Mouse (Mus musculus) heart, embryonic 13.5 days (tissue): ENCODE results near the gene Cyp2c23. TPM values are rescaled to one million over a fixed set of nuclear protein-coding genes. Genes with fewer than 3 reads are reported as not detected.
A peak's percentile ranks its signal among the peaks of the same experiment; 100 is the strongest.

Source experiments
- ATAC-seq: fragments of 200-750 bp; cut with Nextera tagmentation; 2 replicates; pipeline ENCODE4 v1.8.0; 2017; ENCODE audit warnings: moderate TSS enrichment; ENCODE audit not compliant: insufficient number of reproducible peaks, low FRiP score, low TSS enrichment; ENCODE audit errors: extremely low read depth
- H3K27ac ChIP-seq: fragments of 300-500 bp; sonication (generic); replicated peaks from 2 replicates; pipeline ENCODE4 v1.5.1; 2015; ENCODE audit warnings: moderate library complexity, mild to moderate bottlenecking, inconsistent platforms
- H3K27me3 ChIP-seq: fragments of 300-500 bp; sonication (generic); replicated peaks from 2 replicates; pipeline ENCODE4 v1.6.1; 2015; ENCODE audit warnings: mild to moderate bottlenecking, inconsistent platforms
- H3K36me3 ChIP-seq: fragments of 300-500 bp; sonication (generic); 2 replicates; pipeline ENCODE4 v1.6.1; 2015; ENCODE audit warnings: mild to moderate bottlenecking, inconsistent platforms
- H3K4me1 ChIP-seq: fragments of 300-500 bp; sonication (generic); 2 replicates; pipeline ENCODE4 v1.6.1; 2015; ENCODE audit warnings: inconsistent platforms
- H3K4me2 ChIP-seq: fragments of 300-500 bp; sonication (generic); 2 replicates; pipeline ENCODE4 v1.6.1; 2015; ENCODE audit warnings: inconsistent platforms, mild to moderate bottlenecking, moderate library complexity
- H3K4me3 ChIP-seq: fragments of 300-500 bp; sonication (generic); 2 replicates; pipeline ENCODE4 v1.5.1; 2015; ENCODE audit warnings: moderate library complexity, mild to moderate bottlenecking, inconsistent platforms
- H3K9ac ChIP-seq: fragments of 300-500 bp; sonication (generic); 2 replicates; pipeline ENCODE4 v1.6.1; 2015; ENCODE audit warnings: inconsistent platforms, mild to moderate bottlenecking, moderate library complexity
- H3K9me3 ChIP-seq: fragments of 300-500 bp; sonication (generic); 2 replicates; pipeline ENCODE4 v1.6.1; 2016; ENCODE audit warnings: inconsistent platforms
- WGBS: fragments of 180-500 bp; shearing (Covaris S2); methylation state at CpG from one replicate; pipeline ENCODE4 v1.1.7; 2015; ENCODE audit warnings: mixed read lengths; 5-methylcytosine and 5-hydroxymethylcytosine counted together
- polyA plus RNA-seq: library from polyadenylated mRNA; unstranded; fragments of >200 nt; fragmentation: Nextera tagmentation; extraction: Ambion mirVana; gene quantifications from 2 replicates; pipeline ENCODE4 v1.2.1, GENCODE M21; 2015

The Cyp2c23 gene
- 0.15 and 0.47 TPM in 2 replicates for polyA plus RNA-seq

GRCm38 (mm10) chr19:44028972-44029371 is at the start of gene Cyp2c23:
Cyp2c23 (minus strand) TSS chr19:44029208.
- no peak within 1 kb of the TSS for H3K9ac ChIP-seq
- no peak within 1 kb of the TSS for H3K27ac ChIP-seq
- H3K4me1 ChIP-seq: peaks cover 4% of the 10 kb centered on the region; the same call in 1 of the 2 replicates
- no peak within 1 kb of the TSS for H3K4me2 ChIP-seq
- H3K4me3 ChIP-seq: no peak within 1 kb of the TSS
- 76% methylated on average over 7 of the region's 8 CpGs for WGBS
- no peaks in the 10 kb centered on the region for H3K9me3 ChIP-seq
- H3K36me3 ChIP-seq: peaks cover 4% of the 10 kb centered on the region; the same call in 1 of the 2 replicates
- ATAC-seq: no peak
- H3K27me3 ChIP-seq: no peaks in the 10 kb centered on the region

- Histone ChIP-seq H3K4me1 (no peaks in the 10 kb centered on the region), H3K9ac (no peak overlapping the region), H3K9me3 (no peaks in the 10 kb centered on the region), H3K27ac (no peak overlapping the region), H3K36me3 (peaks cover 74% of the 10 kb centered on the region), H3K27me3 (no peaks in the 10 kb centered on the region), H3K4me3 (no peak overlapping the region), H3K4me2 (no peak overlapping the region)
- 82% methylated on average over 4 of the region's 4 CpGs for WGBS
- ATAC-seq: no peak
Measured at GRCm38 (mm10) chr19:44077024-44077423, 48.0 kb upstream of the Cyp2c23 start.

GRCm38 (mm10) chr19:44076457-44076856 is 47.4 kb upstream of the Cyp2c23 start:
- no peaks in the 10 kb centered on the region for H3K9me3 ChIP-seq
- no peak overlapping the region for H3K27ac ChIP-seq
- H3K4me3 ChIP-seq: no peak overlapping the region
- H3K4me1 ChIP-seq: no peaks in the 10 kb centered on the region
- H3K36me3 ChIP-seq: peaks cover 70% of the 10 kb centered on the region
- no peaks in the 10 kb centered on the region for H3K27me3 ChIP-seq
- 85% methylated on average over 9 of the region's 9 CpGs for whole genome bisulfite sequencing
- H3K9ac ChIP-seq: no peak overlapping the region
- ATAC-seq: no peak
- H3K4me2 ChIP-seq: no peak overlapping the region

- Histone ChIP-seq H3K9me3 (no peaks in the 10 kb centered on the region), H3K4me2 (no peak overlapping the region), H3K27ac (no peak overlapping the region), H3K36me3 (peaks cover 59% of the 10 kb centered on the region), H3K4me1 (peaks cover 2% of the 10 kb centered on the region; the same call in 1 of the 2 replicates), H3K4me3 (no peak overlapping the region), H3K27me3 (no peaks in the 10 kb centered on the region), H3K9ac (no peak overlapping the region)
- 75% methylated on average over 11 of the region's 11 CpGs for WGBS
- no peak for ATAC-seq
Measured at GRCm38 (mm10) chr19:44074986-44075385, 46.0 kb upstream of the Cyp2c23 start.

- 64% methylated on average over 5 of the region's 5 CpGs for WGBS
Measured at GRCm38 (mm10) chr19:44071166-44071565, 42.2 kb upstream of the Cyp2c23 start.

GRCm38 (mm10) chr19:44069914-44070232 is 40.9 kb upstream of the Cyp2c23 start:
- peaks cover 15% of the 10 kb centered on the region for H3K4me1 ChIP-seq
- ATAC-seq: no peak
- WGBS: 11% methylated on average over 4 of the region's 4 CpGs
- peak overlapping the region; percentile 96 for H3K4me2 ChIP-seq
- peak overlapping the region; percentile 46 for H3K27ac ChIP-seq
- H3K9ac ChIP-seq: peak overlapping the region; percentile 90
- H3K9me3 ChIP-seq: no peaks in the 10 kb centered on the region
- no peaks in the 10 kb centered on the region for H3K27me3 ChIP-seq
- peak overlapping the region; percentile 85 for H3K4me3 ChIP-seq
- H3K36me3 ChIP-seq: peaks cover 23% of the 10 kb centered on the region

More at GRCm38 (mm10) chr19:44071166-44071565, 42.2 kb upstream of the Cyp2c23 start:
- no peak overlapping the region for H3K4me3 ChIP-seq
- H3K4me1 ChIP-seq: peaks cover 15% of the 10 kb centered on the region
- no peak overlapping the region for H3K27ac ChIP-seq
- H3K9ac ChIP-seq: no peak overlapping the region
- H3K36me3 ChIP-seq: peaks cover 31% of the 10 kb centered on the region
- no peak for ATAC-seq
- H3K27me3 ChIP-seq: no peaks in the 10 kb centered on the region
- H3K4me2 ChIP-seq: no peak overlapping the region
- H3K9me3 ChIP-seq: no peaks in the 10 kb centered on the region

GRCm38 (mm10) chr19:44069121-44069913 is 40.3 kb upstream of the Cyp2c23 start, which contains the start of gene Erlin1:
Erlin1 (minus strand) TSS chr19:44069785.
- under 1% methylated on average over 74 of the region's 75 CpGs for WGBS
- peaks cover 27% of the 10 kb centered on the region for H3K36me3 ChIP-seq
- H3K9me3 ChIP-seq: no peaks in the 10 kb centered on the region
- H3K27me3 ChIP-seq: no peaks in the 10 kb centered on the region
- peak within 1 kb of the TSS; percentile 46 for H3K27ac ChIP-seq
- peak within 1 kb of the TSS; percentile 90 for H3K9ac ChIP-seq
- H3K4me2 ChIP-seq: peak within 1 kb of the TSS; percentile 96
- H3K4me3 ChIP-seq: peak within 1 kb of the TSS; percentile 85
- H3K4me1 ChIP-seq: peaks cover 15% of the 10 kb centered on the region
- peak; percentile 80; the same call in 1 of the 2 replicates for ATAC-seq

GRCm38 (mm10) chr19:44068232-44068631 is 39.2 kb upstream of the Cyp2c23 start:
- Histone ChIP-seq H3K9ac (peak overlapping the region; percentile 90), H3K27me3 (no peaks in the 10 kb centered on the region), H3K4me3 (peak overlapping the region; percentile 85), H3K4me2 (peak overlapping the region; percentile 96), H3K36me3 (peaks cover 33% of the 10 kb centered on the region), H3K9me3 (no peaks in the 10 kb centered on the region), H3K4me1 (peaks cover 15% of the 10 kb centered on the region), H3K27ac (no peak overlapping the region)
- 70% methylated on average over 4 of the region's 4 CpGs for WGBS
- ATAC-seq: no peak

GRCm38 (mm10) chr19:44067323-44068049 is 38.5 kb upstream of the Cyp2c23 start:
- H3K36me3 ChIP-seq: peaks cover 35% of the 10 kb centered on the region
- no peak for ATAC-seq
- no peak overlapping the region for H3K27ac ChIP-seq
- 84% methylated on average over 9 of the region's 9 CpGs for WGBS
- peak overlapping the region; percentile 96 for H3K4me2 ChIP-seq
- peaks cover 15% of the 10 kb centered on the region for H3K4me1 ChIP-seq
- H3K4me3 ChIP-seq: no peak overlapping the region
- no peaks in the 10 kb centered on the region for H3K27me3 ChIP-seq
- H3K9me3 ChIP-seq: no peaks in the 10 kb centered on the region
- no peak overlapping the region for H3K9ac ChIP-seq

GRCm38 (mm10) chr19:44064734-44065133 is 35.7 kb upstream of the Cyp2c23 start:
- no peak overlapping the region for H3K27ac ChIP-seq
- H3K9ac ChIP-seq: no peak overlapping the region
- 96% methylated on average over 2 of the region's 2 CpGs for WGBS
- peaks cover 57% of the 10 kb centered on the region for H3K36me3 ChIP-seq
- peaks cover 11% of the 10 kb centered on the region for H3K4me1 ChIP-seq
- H3K4me2 ChIP-seq: no peak overlapping the region
- no peak for ATAC-seq
- no peaks in the 10 kb centered on the region for H3K27me3 ChIP-seq
- no peak overlapping the region for H3K4me3 ChIP-seq
- H3K9me3 ChIP-seq: no peaks in the 10 kb centered on the region

- 85% methylated on average over 7 of the region's 7 CpGs for WGBS
- H3K36me3 ChIP-seq: peaks cover 65% of the 10 kb centered on the region
- H3K4me3 ChIP-seq: no peak overlapping the region
- H3K27me3 ChIP-seq: no peaks in the 10 kb centered on the region
- peaks cover 9% of the 10 kb centered on the region for H3K4me1 ChIP-seq
- no peak overlapping the region for H3K9ac ChIP-seq
- no peaks in the 10 kb centered on the region for H3K9me3 ChIP-seq
- H3K27ac ChIP-seq: no peak overlapping the region
- no peak for ATAC-seq
- no peak overlapping the region for H3K4me2 ChIP-seq
Measured at GRCm38 (mm10) chr19:44063773-44064172, 34.8 kb upstream of the Cyp2c23 start.
